Mouse (Mus musculus): ENCODE results near the gene Txndc5.

DNA sequence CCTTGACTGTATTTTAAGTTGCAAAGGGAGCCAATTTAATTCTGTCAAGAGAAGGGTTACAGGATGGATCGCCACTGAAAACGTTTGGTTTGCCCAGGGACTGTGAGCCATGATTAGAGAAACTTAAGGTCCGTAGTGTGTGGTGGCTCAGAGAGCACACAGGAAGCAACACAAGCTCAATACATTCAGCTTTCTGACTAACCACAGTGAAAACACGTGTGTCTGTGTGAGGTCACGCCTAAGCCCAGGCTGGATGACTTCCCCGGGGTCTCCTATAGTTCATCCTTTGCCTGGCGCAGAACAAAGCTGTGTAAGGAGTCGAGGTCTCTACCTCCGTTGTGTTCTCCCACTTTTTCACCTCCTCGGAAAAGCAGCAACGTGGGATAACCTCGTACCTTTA lies 27.3 kb downstream of the Txndc5 start:
- TF ChIP-seq TAL1 (conservative IDR thresholded peaks at IDR 0.05; ENCODE audit: low read depth, low read length) (no peak), CTCF (IDR thresholded peaks at IDR 0.05; ENCODE audit: low read depth, low read length) (no peak)

All from G1E (cell line).